Mouse (Mus musculus) monocyte, adult 2 months (primary cell): ENCODE measurements around the gene Enpp6.
"Not testable (repeated sequence)": the region's sequence is repeated elsewhere in the genome, so short reads cannot be mapped to it uniquely, and the experiment has no call there.

Source experiments
- DNase-seq, 2 experiments: peaks; one replicate each; pipeline ENCODE4 v3.0.0; 2022; ENCODE audit warnings: low spot score in 2 of 2, low read depth in 1 of 2

Enpp6 gene

DNA sequence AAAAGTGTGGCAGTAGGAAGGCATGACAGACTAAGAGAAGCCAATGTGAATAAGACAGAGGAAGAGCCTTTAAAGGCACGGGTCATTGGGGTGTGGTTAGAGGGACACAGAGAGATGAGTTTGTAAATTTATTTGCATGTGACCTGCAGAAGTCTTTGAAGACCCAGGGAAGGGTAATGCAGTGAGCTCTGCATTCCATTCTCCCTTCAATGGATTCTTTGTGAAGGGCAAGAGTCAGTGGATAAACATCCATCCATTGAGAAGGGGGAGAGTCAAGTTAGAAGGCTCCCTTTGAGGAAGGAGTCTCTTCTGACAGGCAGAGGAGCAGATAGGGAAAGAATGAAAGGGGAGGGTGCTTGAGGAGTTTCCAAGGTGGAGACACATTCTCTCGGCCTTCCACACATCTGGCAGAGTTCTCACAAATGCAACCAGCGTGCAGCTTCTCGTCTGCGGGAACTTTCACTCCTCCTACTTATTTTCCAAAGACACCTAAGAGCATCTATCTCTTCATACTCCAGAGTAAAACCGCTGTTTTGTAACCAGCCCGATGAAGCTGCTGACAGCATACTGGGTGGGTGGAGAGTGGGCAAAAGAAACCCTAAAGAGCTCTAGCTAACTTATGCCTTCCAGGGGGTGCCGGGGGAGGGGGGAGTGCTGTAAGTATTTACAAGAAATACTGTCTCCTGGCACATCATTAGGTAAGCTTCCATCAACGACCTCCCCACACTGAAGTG, 9.4 kb downstream of the Enpp6 start:
- no peak for DNase-seq

DNA sequence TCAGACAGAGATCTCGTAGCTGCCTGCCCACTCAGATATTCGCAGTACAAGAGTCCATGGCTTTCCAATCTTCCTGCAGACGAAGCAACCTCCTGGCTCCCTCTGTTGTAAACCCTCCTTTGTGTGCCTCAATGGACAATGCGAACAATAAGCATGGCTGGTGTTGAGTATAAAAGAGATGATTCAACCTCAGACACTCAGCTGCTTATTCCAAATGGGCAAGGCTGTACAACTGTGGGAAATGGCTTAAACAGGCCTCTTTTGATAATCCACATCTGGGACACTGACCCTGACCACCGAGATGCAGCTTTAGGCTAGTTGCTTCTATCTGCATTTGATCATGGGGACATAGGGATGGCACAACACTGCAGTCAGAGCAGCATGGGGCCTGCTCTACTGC, 19.0 kb downstream of the Enpp6 start:
- DNase-seq: no peak

DNA sequence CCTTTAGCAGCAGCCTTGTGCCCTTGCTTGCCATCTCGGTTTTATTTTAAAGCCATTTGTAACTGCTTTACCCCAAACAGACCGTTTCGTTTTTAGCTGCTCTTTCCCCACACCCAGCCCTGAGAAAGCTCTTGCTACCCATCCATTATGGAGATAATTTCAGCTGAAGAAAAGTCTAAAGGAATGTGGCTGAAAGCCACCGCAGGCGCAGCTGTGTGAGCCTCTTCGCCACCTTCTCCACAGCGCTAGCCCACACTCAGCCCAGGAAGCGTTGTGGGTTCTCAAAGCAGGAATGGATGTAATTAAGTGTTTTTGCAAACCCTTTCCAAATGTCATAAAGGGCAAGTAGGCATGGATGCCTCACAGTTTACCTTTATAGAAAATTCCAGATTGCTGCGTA, 20.1 kb downstream of the Enpp6 start:
- no peak for DNase-seq

DNA sequence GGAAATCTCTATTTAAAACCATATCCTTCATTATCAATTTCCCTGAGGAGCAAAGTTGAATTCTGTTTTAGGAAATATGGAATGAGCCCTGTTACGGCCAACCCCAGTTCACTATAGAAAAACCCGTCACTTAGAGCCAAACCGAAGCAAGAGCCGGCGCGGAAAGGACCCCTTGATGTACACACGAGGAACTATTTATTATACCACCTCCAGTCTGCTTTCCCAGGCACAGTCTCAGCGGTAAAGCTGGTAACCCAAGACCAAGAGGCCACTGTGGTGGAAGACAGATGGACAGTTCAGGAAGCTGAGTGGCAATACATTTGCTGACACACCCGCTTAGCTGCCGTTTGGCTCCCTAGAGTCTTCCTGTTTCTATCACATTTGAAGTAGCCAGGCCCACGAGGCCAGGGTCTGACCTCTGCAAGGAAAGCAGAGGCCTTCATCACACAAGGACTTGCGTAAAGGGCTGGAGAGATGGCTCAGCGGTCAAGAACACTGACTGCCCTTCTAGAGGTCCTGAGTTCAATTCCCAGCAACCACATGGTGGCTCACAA, 21.6 kb downstream of the Enpp6 start:
- DNase-seq: no peak

DNA sequence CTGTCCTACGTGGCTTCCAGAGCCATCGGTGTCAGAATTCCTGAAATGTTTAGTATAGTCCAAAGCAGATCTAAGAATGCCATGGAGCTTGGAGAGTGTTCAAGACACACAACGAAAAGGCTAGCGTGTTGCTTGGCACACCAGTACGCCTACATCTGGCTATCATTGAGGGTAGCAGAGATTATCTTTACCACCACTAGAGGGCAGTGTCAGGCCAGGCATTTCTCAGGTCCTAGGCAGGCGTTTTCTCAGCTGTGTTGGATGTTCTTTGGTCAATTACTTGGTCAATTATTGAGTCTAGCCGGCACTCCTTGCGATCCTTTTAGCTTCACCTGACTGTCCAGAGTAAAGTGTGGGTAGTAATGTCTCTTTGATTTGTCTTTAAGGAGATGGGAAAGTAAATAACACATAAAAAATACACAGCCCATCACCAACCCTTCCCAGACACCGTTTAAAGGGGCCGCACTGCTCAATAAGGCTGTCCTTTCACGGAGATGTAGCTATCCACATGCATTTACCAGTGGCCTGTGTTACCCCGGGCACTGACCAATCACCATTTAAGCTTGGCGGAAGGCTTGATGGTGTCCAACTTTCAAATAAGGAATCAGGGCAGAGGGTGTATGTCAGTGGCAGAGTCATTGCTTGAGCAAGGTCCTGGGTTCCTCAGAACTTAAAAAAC, 29.7 kb downstream of the Enpp6 start:
- peak in 1 of 2 experiments; percentile 26 for DNase-seq

DNA sequence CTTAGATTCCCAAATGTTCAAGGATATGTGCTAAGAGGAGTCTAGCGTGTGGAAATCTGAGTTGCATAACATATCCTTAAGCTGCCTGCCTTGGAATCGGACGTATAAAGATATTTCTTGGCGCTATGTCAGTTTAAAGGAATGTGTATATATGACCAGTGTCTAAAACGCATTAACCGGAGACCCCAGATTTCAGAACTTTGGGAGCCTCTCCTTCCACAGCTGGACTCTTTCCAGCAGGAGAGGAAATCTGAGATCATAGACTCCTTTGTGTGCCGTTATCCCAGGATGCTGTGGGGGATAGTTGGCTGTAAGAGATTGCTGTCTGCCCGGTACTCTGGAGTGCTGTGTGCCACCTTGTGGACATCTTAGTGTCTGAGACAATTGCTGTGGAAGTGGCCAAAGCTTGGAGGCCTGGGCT, 34.5 kb downstream of the Enpp6 start:
- DNase-seq: no peak

DNA sequence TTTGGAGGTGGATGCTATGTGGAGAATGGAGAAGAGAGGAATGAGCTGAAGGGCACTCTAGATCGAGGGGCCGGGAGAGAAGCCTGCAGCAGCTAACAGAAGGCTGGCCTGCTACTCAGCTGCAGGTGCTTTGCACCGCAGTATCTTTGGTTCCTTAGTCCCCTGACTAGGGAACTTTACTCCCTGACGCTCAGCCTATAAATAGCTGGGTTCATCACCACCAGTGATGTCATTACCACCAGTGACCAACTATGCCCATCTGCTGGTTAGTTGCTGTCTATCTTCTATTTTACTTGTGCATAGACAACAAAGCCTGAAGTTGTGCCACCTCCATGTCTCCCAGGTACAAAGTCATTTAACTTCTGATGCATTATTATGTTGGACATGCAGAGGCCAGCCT, 37.9 kb downstream of the Enpp6 start:
- DNase-seq: no peak

DNA sequence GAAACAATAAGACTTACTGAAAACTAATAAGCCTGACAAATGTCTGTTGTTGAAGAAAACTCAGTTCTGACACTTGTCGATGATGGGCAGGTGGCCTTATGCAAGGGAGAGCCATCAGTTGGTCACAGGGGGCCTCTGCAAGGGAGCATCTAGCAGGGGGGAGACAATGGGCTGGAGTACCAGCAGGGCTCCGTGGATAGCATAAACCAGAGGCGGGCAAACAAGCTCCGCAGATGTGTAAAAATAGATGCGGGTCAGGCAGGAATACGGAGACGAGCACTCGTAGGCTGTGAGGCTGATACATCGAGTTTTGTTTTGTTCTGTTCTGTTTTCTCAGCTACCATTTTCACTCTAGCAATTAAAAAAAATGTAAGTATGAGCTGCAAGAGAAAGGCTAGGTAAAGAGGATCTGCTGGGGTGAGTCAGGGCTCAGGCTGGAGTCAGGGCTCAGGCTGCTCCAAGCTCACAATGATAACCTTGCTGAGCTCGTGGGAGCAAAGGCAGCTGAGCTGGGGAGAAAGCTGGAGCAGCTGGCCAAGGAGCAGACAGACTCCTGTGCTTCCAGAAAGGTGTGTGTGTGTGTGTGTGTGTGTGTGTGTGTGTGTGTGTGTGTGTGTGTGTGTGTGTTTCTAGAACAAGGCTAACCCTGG, 40.3 kb downstream of the Enpp6 start:
- DNase-seq: no peak

DNA sequence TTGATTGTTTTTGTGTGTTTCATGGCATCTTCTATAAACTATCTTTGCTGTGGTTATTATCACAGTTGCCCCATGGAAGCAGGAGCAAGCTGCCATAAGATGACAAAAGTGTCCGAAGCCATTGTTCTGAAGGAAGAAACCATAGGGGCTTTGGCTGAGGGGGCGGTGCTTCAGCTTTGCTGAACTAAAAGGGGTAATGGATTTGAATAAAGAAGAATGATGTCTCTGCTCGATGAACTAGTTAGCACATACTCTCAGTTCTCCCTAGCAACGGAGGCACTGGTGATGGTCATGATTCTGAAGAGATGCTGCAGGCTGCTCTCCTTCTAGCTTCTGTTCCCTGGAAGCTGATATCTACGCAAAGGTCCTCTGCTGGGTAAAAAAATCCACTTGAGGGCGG, 41.8 kb downstream of the Enpp6 start:
- DNase-seq: no peak

DNA sequence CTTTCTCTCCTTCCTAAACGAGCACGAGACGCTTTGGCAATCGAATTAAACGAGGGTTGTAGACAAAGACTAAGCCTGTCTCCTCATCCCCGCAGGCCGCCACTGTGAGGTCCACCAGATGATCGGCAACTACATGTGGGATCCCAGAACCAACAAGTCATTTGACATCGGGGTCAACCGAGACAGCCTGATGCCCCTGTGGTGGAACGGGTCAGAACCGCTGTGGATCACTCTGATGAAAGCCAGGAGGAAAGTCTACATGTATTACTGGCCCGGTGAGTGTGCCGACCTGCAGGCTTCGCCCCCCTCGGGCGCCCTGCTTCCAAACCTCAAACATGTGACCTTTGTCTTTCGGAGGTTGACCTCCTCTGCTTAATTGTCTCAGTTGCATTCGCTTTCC, 43.6 kb downstream of the Enpp6 start:
- DNase-seq: no peak

DNA sequence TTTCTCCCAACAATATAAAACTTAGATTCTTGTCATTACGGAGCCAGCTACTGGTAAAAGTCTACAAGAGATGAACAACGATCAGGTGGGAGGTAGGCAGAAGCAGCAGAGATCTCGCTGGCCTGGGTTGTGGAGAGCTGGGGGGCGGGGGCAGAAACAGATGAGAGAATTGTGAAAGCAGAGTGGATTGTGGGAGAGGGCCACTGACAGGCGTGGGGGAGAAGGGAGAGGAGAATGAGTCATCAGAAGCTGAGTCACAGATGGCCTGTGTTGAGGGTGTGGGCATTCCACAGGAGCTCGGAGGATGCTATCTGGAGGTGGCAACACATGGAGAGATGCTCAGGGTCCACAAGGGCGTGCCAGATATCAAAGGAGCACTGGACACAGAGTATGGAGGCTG, 45.4 kb downstream of the Enpp6 start:
- DNase-seq: no peak

DNA sequence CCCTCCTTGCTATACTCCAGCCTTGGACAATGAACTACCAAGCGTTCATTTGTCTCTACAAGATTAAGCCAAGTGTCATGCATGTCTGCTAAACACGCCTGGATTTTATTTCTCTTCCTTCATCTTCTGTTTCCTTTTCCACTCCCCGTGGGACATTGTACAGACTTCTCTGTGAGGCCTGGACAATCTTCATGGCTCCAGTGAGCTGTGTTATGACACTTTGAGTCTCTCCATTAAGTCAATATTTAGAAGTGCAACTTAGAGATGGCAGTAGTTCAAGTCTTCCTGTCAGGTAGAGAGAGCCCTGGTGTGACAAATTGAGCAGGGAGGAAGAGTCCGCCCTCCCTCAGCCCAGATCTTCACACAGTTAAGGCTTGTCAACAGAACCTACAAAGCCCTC, 47.3 kb downstream of the Enpp6 start:
- DNase-seq: no peak

DNA sequence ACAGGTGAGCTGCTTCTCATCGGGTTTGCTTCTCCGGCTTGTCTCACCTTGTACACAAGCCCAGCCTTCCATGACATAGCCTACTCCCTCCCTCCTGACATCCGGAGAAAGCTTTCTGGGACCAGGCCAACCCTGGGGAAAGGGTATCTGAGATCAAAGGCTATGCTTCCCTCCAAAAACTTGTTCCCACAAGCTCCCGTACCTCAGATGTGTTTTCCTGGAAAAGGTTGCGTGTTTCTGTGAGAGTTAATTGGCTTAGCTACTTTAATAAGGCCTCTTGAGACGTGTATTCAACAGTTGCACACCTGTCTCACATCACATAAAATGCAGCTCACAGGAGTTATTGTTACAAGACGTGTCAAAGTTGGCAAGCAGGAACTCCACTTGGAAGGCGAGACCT, 49.8 kb downstream of the Enpp6 start:
- DNase-seq: no peak

DNA sequence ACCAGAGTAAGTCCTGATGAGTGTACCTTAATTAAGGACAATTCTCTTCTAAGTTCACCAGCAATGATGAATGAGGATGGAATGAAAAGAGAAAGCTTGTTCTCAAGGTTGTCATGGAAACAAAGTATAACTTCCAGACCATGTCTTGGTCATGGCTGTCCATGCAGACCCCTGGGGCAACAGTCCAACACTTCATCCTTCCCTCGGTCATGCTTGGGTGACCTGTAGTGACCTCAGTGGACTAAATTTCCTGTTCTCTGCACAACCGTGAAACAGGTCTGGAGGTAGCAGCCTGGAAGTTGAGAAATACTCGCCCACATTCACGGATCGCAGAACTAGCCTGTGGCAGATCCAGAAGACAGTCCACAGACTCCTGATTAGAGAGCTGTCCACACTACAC, 50.7 kb downstream of the Enpp6 start:
- no peak for DNase-seq

DNA sequence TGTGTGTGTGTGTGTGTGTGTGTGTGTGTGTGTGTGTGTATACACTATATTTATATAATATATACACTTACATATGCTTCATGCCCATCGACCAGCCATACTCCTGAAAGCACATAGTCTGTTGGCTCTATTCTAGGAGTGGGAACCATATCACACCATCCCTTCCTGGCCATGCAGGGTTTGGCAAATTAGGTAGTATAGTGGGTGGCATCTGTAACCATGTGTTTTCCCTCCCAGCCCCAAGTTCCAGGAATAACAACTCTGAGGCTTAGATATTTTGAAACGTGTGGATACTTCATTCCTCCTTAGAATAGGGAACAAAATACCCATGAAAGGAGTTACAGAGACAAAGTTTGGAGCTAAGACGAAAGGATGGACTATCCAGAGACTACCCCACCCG, 53.5 kb downstream of the Enpp6 start:
- DNase-seq: not testable (repeated sequence)

DNA sequence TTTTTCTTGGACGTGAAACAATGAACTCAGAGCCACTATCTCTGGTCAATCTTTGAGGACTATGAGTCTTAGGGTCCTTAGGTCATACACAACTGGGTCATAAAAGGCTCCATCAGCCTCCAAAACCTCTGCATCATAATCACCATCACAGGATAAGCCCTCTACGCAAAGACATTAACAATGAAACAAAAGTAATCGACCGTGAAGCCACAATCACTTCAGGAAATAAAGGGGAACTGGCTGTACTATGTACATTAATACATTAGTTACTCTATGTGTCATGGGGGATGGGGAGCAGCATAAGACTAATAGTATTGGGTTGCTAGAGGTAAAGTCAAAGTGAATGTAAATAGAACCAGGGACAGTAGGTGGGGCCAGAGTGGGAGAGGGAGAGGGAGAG, 59.7 kb downstream of the Enpp6 start:
- no peak for DNase-seq

DNA sequence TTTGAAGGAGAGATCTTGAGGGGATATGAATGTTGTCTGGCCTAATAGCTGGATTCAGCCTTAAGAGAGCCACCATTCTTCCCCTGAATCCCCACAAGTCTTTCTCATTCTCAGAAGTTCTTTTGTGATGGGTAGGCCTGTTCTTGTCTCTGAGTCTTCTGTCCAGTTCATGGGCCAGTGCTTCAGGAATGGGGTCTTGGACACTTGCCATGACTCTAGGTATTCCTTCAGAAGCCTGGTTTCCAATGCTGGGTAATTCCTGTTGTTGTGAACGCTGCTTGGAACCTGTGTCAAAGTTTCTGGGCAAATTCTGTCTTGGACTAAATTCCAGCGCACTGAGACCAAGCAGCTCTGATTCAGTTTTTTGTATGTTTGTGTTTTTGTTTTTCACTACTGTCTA, 60.5 kb downstream of the Enpp6 start:
- DNase-seq: no peak

DNA sequence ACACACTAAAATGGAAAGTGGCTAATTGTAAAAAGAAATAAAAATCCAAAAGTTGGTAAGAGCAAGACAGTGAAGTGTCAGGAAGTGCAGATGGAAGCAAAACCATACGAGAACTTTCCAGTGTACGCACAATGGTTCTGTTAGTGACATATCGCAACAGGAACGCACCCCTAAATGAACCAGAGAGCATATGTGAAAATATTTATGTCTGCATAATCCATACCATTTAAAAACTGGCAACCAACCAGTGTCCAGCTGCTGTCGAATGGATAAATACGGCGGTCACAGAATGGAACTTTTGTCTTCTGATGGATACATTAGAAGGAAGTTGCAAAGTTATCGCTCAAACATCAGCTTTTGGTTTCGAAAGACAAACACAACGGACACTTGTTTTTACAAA, 61.9 kb downstream of the Enpp6 start:
- DNase-seq: no peak

DNA sequence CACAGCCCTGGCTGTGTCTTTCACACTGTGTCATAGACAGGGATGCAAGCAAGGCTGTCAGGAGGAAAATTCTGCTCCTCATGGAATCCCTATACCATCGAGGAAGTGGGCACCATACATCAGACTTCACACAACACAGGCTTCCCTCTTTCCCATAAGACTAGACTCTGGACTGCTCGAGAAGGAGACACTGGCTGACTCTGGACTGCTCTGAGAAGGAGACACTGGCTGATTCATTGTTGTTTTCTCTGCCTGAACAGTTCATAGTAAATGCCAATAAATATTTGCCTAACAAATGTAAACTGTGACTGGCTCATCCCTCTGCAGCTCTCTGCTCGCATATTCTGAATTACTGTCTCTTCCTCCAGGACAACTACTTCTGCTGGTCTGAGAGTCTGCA, 66.0 kb downstream of the Enpp6 start:
- no peak for DNase-seq

DNA sequence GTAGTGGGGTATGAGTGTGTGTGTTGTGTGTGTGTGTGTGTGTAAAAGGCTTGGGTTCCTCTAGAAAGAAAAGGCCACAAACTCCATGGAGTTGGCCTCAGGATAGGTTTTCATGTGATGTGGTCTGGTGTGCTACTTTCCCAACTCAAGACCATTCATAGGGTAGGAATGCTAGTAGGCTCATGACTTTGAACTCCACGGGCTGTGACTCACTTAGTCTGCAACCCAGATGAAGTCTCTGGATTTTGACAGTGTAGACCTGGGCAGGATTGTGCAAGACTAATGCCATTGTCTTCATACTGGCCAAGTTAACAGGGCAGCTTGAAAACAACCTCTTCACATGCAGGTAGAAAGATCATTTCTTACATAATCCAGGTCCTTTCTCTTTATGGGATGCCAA, 69.4 kb downstream of the Enpp6 start:
- no peak for DNase-seq

DNA sequence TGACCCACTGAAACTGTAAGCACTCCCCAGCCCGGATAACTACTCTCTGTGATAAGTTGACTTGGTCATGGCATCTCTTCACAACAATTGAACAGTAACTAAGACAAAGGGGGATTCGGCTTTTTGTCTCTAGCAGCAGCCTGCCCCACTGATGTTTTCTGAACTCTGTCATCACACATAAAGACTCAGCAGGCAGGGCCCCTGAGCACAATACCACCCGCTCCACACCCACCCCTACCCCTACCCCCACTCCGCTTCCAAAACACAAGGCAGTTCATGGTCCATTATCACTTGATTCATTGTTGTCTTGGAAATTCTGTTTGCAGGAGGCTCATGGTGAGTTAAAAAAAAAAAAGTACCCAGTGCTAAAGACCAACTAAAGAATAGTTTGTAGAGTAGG, 71.8 kb downstream of the Enpp6 start:
- DNase-seq: no peak

DNA sequence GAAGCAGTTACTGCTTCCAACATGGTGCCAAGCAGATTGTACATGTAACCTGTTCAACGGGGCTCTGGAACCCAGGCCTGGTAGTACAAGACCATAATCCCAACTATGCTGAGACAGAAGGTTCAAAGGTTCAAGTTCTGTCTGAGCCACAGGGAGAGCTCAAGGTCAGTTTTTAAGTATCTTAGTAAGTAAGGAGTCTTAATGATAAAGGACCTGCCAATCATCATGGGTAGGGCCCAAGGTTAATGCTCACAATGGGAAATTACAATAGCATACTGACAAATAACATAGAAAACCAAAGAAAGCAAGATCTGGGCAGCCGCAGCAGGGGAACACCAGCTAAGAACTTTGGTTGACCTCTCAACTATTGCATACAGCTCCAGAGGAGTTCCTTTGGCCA, 72.3 kb downstream of the Enpp6 start:
- no peak for DNase-seq
